Mouse (Mus musculus) midbrain, embryonic 10.5 days (tissue): ENCODE measurements at regions not wholly inside any gene's neighbourhood (a gene's known extent, or its start where the extent isn't known, plus 50 kb on each side); places are given as distances from the start of the nearest gene placed in this dataset.

Experiments
- DNase-seq: peaks from one replicate; pipeline ENCODE4 v3.0.0-alpha.2; 2017; ENCODE audit warnings: low spot score
- H3K27ac ChIP-seq: fragments of 300-500 bp; sonication (generic); replicated peaks from 2 replicates; pipeline ENCODE4 v1.5.1; 2016; ENCODE audit warnings: mild to moderate bottlenecking
- H3K27me3 ChIP-seq: fragments of 300-500 bp; sonication (generic); 2 replicates; pipeline ENCODE4 v1.6.1; 2016; ENCODE audit warnings: low read depth, mild to moderate bottlenecking; ENCODE audit not compliant: poor library complexity, severe bottlenecking
- H3K36me3 ChIP-seq: fragments of 300-500 bp; sonication (generic); 2 replicates; pipeline ENCODE4 v1.6.1; 2016; ENCODE audit warnings: mild to moderate bottlenecking, moderate library complexity
- H3K4me1 ChIP-seq: fragments of 300-500 bp; sonication (generic); 2 replicates; pipeline ENCODE4 v1.6.1; 2016
- H3K4me3 ChIP-seq: fragments of 300-500 bp; sonication (generic); 2 replicates; pipeline ENCODE4 v1.5.1; 2016; ENCODE audit warnings: mild to moderate bottlenecking, moderate library complexity
- H3K9me3 ChIP-seq: fragments of 300-500 bp; sonication (generic); replicated peaks from 2 replicates; pipeline ENCODE4 v1.6.1; 2016; ENCODE audit warnings: mild to moderate bottlenecking
- WGBS: fragments of 180-500 bp; shearing (Covaris S2); methylation state at CpG from one replicate; pipeline ENCODE4 v1.1.7; 2016; 5-methylcytosine and 5-hydroxymethylcytosine counted together

- no peak overlapping the region for H3K27ac ChIP-seq
- H3K27me3 ChIP-seq: no peaks in the 10 kb centered on the region
- no peaks in the 10 kb centered on the region for H3K36me3 ChIP-seq
- H3K4me3 ChIP-seq: no peak overlapping the region
- WGBS: 93% methylated on average over 14 of the region's 14 CpGs
- DNase-seq: no peak
- peaks cover 27% of the 10 kb centered on the region for H3K4me1 ChIP-seq
- H3K9me3 ChIP-seq: peaks cover 6% of the 10 kb centered on the region; the same call in 1 of the 2 replicates
Observed at GRCm38 (mm10) chr4:142306076-142306475, 66.9 kb upstream of the Kazn start.

- Histone ChIP-seq H3K36me3 (no peaks in the 10 kb centered on the region), H3K9me3 (no peaks in the 10 kb centered on the region), H3K27ac (peak overlapping the region; percentile 4; the same call in 1 of the 2 replicates), H3K27me3 (no peaks in the 10 kb centered on the region), H3K4me3 (no peak overlapping the region), H3K4me1 (peaks cover 52% of the 10 kb centered on the region)
- 75% methylated on average over 10 of the region's 10 CpGs for WGBS
- no peak for DNase-seq
Observed at GRCm38 (mm10) chr4:142303374-142304020, 64.3 kb upstream of the Kazn start.

- no peaks in the 10 kb centered on the region for H3K9me3 ChIP-seq
- 43% methylated on average over 2 of the region's 2 CpGs for WGBS
- no peaks in the 10 kb centered on the region for H3K36me3 ChIP-seq
- H3K27me3 ChIP-seq: no peaks in the 10 kb centered on the region
- no peak for DNase-seq
- H3K4me3 ChIP-seq: no peak overlapping the region; the same call in 1 of the 2 replicates
- peak overlapping the region; percentile 66 for H3K27ac ChIP-seq
- H3K4me1 ChIP-seq: peaks cover 52% of the 10 kb centered on the region
Observed at GRCm38 (mm10) chr4:142302724-142303120, 63.5 kb upstream of the Kazn start.

GRCm38 (mm10) chr4:142302041-142302723 is 63.0 kb upstream of the Kazn start:
- WGBS: 32% methylated on average over 8 of the region's 8 CpGs
- Histone ChIP-seq H3K4me1 (peaks cover 52% of the 10 kb centered on the region), H3K4me3 (no peak overlapping the region; the same call in 1 of the 2 replicates), H3K36me3 (no peaks in the 10 kb centered on the region), H3K27ac (peak overlapping the region; percentile 66), H3K27me3 (no peaks in the 10 kb centered on the region), H3K9me3 (no peaks in the 10 kb centered on the region)
- DNase-seq: no peak

- no peak overlapping the region for H3K27ac ChIP-seq
- H3K27me3 ChIP-seq: no peaks in the 10 kb centered on the region
- H3K4me1 ChIP-seq: peaks cover 57% of the 10 kb centered on the region
- WGBS: 48% methylated on average over 10 of the region's 10 CpGs
- DNase-seq: no peak
- no peaks in the 10 kb centered on the region for H3K36me3 ChIP-seq
- H3K9me3 ChIP-seq: no peaks in the 10 kb centered on the region
- no peak overlapping the region for H3K4me3 ChIP-seq
Observed at GRCm38 (mm10) chr4:142298770-142299337, 59.7 kb upstream of the Kazn start.

- peaks cover 15% of the 10 kb centered on the region for H3K4me1 ChIP-seq
- no peaks in the 10 kb centered on the region for H3K36me3 ChIP-seq
- no peaks in the 10 kb centered on the region for H3K9me3 ChIP-seq
- no peak overlapping the region for H3K27ac ChIP-seq
- no peaks in the 10 kb centered on the region for H3K27me3 ChIP-seq
- DNase-seq: no peak
- WGBS: 84% methylated on average over 7 of the region's 7 CpGs
- H3K4me3 ChIP-seq: no peak overlapping the region
Observed at GRCm38 (mm10) chr4:142292760-142293159, 53.6 kb upstream of the Kazn start.

GRCm38 (mm10) chr4:142292334-142292733 is 53.1 kb upstream of the Kazn start:
- H3K4me1 ChIP-seq: peaks cover 15% of the 10 kb centered on the region
- no peak overlapping the region for H3K4me3 ChIP-seq
- H3K9me3 ChIP-seq: no peaks in the 10 kb centered on the region
- H3K27ac ChIP-seq: no peak overlapping the region
- H3K36me3 ChIP-seq: no peaks in the 10 kb centered on the region
- 88% methylated on average over 9 of the region's 9 CpGs for WGBS
- no peak for DNase-seq
- H3K27me3 ChIP-seq: no peaks in the 10 kb centered on the region

GRCm38 (mm10) chr4:142291366-142291765 is 52.2 kb upstream of the Kazn start:
- WGBS: 86% methylated on average over 3 of the region's 3 CpGs
- Histone ChIP-seq H3K4me3 (no peak overlapping the region), H3K9me3 (no peaks in the 10 kb centered on the region), H3K36me3 (no peaks in the 10 kb centered on the region), H3K27ac (no peak overlapping the region), H3K27me3 (no peaks in the 10 kb centered on the region), H3K4me1 (peaks cover 12% of the 10 kb centered on the region)
- no peak for DNase-seq
